Comparison of ENCODE assay signal across 13 mouse cellular contexts in the genomic region with DNA sequence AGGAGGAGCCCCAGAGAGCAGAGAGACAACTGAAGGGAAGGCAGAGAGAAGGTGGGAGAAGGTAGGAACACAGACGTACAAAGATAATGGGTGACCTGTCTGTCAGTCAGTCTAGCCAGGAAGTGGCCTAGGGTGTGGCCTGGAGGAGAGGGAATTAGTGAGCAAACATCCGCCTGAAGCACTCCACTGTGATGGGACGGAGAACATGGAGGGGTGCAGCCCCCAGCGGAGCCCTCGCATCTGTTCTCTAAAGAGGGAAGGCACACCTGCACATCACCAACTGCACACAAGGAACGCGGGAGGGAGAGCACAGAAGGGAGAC. TPM values are rescaled to one million over a fixed set of nuclear protein-coding genes. Genes with fewer than 3 reads are reported as not detected.
DNase-seq lines count a peak whose midpoint lies in the region; ATAC-seq and TF ChIP-seq lines count a peak whose summit lies in the region.
"Had no signal": no experiment of that assay in that cellular context is flagged by ENCODE, and none has a peak within 500 bp of the region (broad histone marks: within the 10 kb centered on the region; RNA-seq: fewer than 3 reads in every experiment).

No protein-coding gene starts in this region.

- no peak for TF ChIP-seq CTCF in lung, adult 2 months (IDR thresholded peaks at IDR 0.05; ENCODE audit: insufficient read depth, low read length)

- H3K9ac ChIP-seq in heart, embryonic 12.5 days = no peak overlapping the region; the same call in 1 of the 2 replicates
- H3K9ac ChIP-seq in midbrain, embryonic 14.5 days (replicated peaks; ENCODE audit: low read length) = no peak overlapping the region
- H3K9ac ChIP-seq: forebrain, embryonic 13.5 days; liver, embryonic 15.5 days had no signal

- intact Hi-C loops in heart, postnatal 14 days (cut with DNase I) = no loop called here

- DNase-seq in heart, postnatal 14 days = no peak
- DNase-seq in lung, postnatal 36 days = peak; percentile 50
- DNase-seq in lung, adult 2 months = no peak
- DNase-seq in thymus, postnatal 36 days = peak; percentile 52 to 74
- no peak for DNase-seq in midbrain, embryonic 14.5 days
- no peak for DNase-seq in layer of hippocampus, postnatal 14 days (ENCODE audit: low spot score in 2 of 2)
- DNase-seq: gastrocnemius, postnatal 25 days; kidney, adult 18-20 months; layer of hippocampus, adult 9-11 months had no signal

- no peak for ATAC-seq in heart, embryonic 12.5 days (ENCODE audit: insufficient number of reproducible peaks, low FRiP score)
- ATAC-seq in megakaryocyte, adult 5-6 weeks (ENCODE audit: poor library complexity, severe bottlenecking) = peak; percentile 22
- no peak for ATAC-seq in midbrain, embryonic 14.5 days (ENCODE audit: low FRiP score, low TSS enrichment)
- ATAC-seq: forebrain, embryonic 13.5 days had no signal

- no peaks in the 10 kb centered on the region for H3K27me3 ChIP-seq in heart, embryonic 12.5 days (replicated peaks)
- H3K27me3 ChIP-seq in midbrain, embryonic 14.5 days (ENCODE audit: control insufficient read depth, insufficient read depth, low read length) = no peaks in the 10 kb centered on the region
- H3K27me3 ChIP-seq: forebrain, embryonic 13.5 days; liver, embryonic 15.5 days had no signal

- WGBS in heart, embryonic 12.5 days = 66% methylated on average over 7 of the region's 7 CpGs
- 40% methylated on average over 7 of the region's 7 CpGs for WGBS in lung, adult 2 months
- WGBS in midbrain, embryonic 14.5 days = 96% methylated on average over 7 of the region's 7 CpGs

- TF ChIP-seq POLR2A in lung, adult 2 months (IDR thresholded peaks at IDR 0.05; ENCODE audit: borderline replicate concordance, extremely low read depth, low read depth, low read length) = no peak

- H3K36me3 ChIP-seq in heart, embryonic 12.5 days = peaks cover 94% of the 10 kb centered on the region
- peaks cover 17% of the 10 kb centered on the region for H3K36me3 ChIP-seq in midbrain, embryonic 14.5 days (ENCODE audit: control insufficient read depth, insufficient read depth, low read length)

- H3K4me3 ChIP-seq in heart, embryonic 12.5 days = no peak overlapping the region
- no peak overlapping the region for H3K4me3 ChIP-seq in lung, adult 2 months (replicated peaks; ENCODE audit: extremely low read depth, low read depth, low read length)
- no peak overlapping the region for H3K4me3 ChIP-seq in midbrain, embryonic 14.5 days (replicated peaks; ENCODE audit: low read depth, low read length)
- H3K4me3 ChIP-seq: forebrain, embryonic 13.5 days; liver, embryonic 15.5 days had no signal

- no peaks in the 10 kb centered on the region for H3K9me3 ChIP-seq in heart, embryonic 12.5 days (replicated peaks)
- H3K9me3 ChIP-seq in midbrain, embryonic 14.5 days (ENCODE audit: control insufficient read depth, low read length) = no peaks in the 10 kb centered on the region
- H3K9me3 ChIP-seq: forebrain, embryonic 13.5 days; liver, embryonic 15.5 days had no signal

- no peak overlapping the region for H3K4me2 ChIP-seq in heart, embryonic 12.5 days
- no peak overlapping the region for H3K4me2 ChIP-seq in midbrain, embryonic 14.5 days (ENCODE audit: low read length)
- H3K4me2 ChIP-seq: forebrain, embryonic 13.5 days; liver, embryonic 15.5 days had no signal

- H3K4me1 ChIP-seq in heart, embryonic 12.5 days (replicated peaks) = peaks cover 91% of the 10 kb centered on the region
- peaks cover 58% of the 10 kb centered on the region for H3K4me1 ChIP-seq in lung, adult 2 months (ENCODE audit: control insufficient read depth, insufficient read depth, low read length)
- H3K4me1 ChIP-seq in midbrain, embryonic 14.5 days (ENCODE audit: control insufficient read depth, insufficient read depth, low read length) = peaks cover 18% of the 10 kb centered on the region

- peak overlapping the region; percentile 61 for H3K27ac ChIP-seq in heart, embryonic 12.5 days (ENCODE audit: poor library complexity, severe bottlenecking)
- H3K27ac ChIP-seq in midbrain, embryonic 14.5 days (replicated peaks; ENCODE audit: low read depth, low read length) = no peak overlapping the region
- H3K27ac ChIP-seq: forebrain, embryonic 13.5 days; liver, embryonic 15.5 days had no signal

RNA-seq across cellular contexts. Expression of a gene that starts 34.8 kb away (rescaled TPM):
- 41.9 and 42.0 TPM in 2 replicates for polyA plus RNA-seq in heart, embryonic 12.5 days (2016; fragmentation: Nextera tagmentation; extraction: Ambion mirVana)
- total RNA-seq in heart, postnatal 14 days (2021) = 100 to 1,000 TPM; 140 to 172 TPM
- polyA plus RNA-seq in lung, adult 2 months (2012; rRNA removed) = 133 and 162 TPM in 2 replicates
- total RNA-seq in megakaryocyte, adult 5-6 weeks (2015) = 464 and 549 TPM in 2 replicates
- total RNA-seq in megakaryocyte, adult 5-6 weeks (2017) = 759 and 878 TPM in 2 replicates
- 7.3 and 14.8 TPM in 2 replicates for polyA plus RNA-seq in midbrain, embryonic 14.5 days (2014; fragmentation: Nextera tagmentation; extraction: Ambion mirVana)
- 10 to 100 TPM; 80.9 to 86.7 TPM for total RNA-seq in layer of hippocampus, postnatal 14 days (2021)

RNA-seq across cellular contexts. Expression of a gene that starts 50.4 kb away (rescaled TPM):
- 0.65 and 0.74 TPM in 2 replicates for polyA plus RNA-seq in heart, embryonic 12.5 days (2016; fragmentation: Nextera tagmentation; extraction: Ambion mirVana)
- total RNA-seq in heart, postnatal 14 days (2021) = not detected
- 0.05 TPM in 1 of 2 replicates, not detected in the other for polyA plus RNA-seq in lung, adult 2 months (2012; rRNA removed)
- total RNA-seq in megakaryocyte, adult 5-6 weeks (2015) = 0.16 and 1.3 TPM in 2 replicates
- total RNA-seq in megakaryocyte, adult 5-6 weeks (2017) = 0.16 and 0.26 TPM in 2 replicates
- 0.11 TPM in 2 replicates for polyA plus RNA-seq in midbrain, embryonic 14.5 days (2014; fragmentation: Nextera tagmentation; extraction: Ambion mirVana)
- total RNA-seq in layer of hippocampus, postnatal 14 days (2021) = 1 to 10 TPM in 1 of 2 experiments, under 1 TPM in 1; 0.97 to 1.6 TPM

Comparison
In these comparisons a context has a peak if more than half of its experiments do, and no peak if none do; other contexts are left out.
1. DNase-seq: peak in lung, postnatal 36 days (single experiment) and thymus, postnatal 36 days (2 of 2); none in heart, postnatal 14 days (0 of 2), lung, adult 2 months (single experiment), midbrain, embryonic 14.5 days (single experiment) and layer of hippocampus, postnatal 14 days (0 of 2).